In genomic region chr9:31130357-31131204, GRCm38 (mm10) we compare ENCODE assay signal across 8 mouse cellular contexts. TPM values are rescaled to one million over a fixed set of nuclear protein-coding genes. Genes with fewer than 3 reads are reported as not detected.
DNase-seq lines count a peak whose midpoint lies in the region; ATAC-seq lines count a peak whose summit lies in the region.

No protein-coding gene starts in this region.

- H3K4me3 ChIP-seq in heart, embryonic 10.5 days = peak overlapping the region; percentile 68
- H3K4me3 ChIP-seq in heart, embryonic 14.5 days (ENCODE audit: control insufficient read depth in 1 of 2, insufficient read depth in 1 of 2, low read depth in 1 of 2, low read length in 2 of 2) = peak overlapping the region; percentile 48 to 50
- peak overlapping the region; percentile 50 for H3K4me3 ChIP-seq in limb, embryonic 15.5 days
- H3K4me3 ChIP-seq in neural tube, embryonic 12.5 days = peak overlapping the region; percentile 39

- peak overlapping the region; percentile 60 for H3K9ac ChIP-seq in heart, embryonic 14.5 days (ENCODE audit: low read length)
- H3K9ac ChIP-seq in limb, embryonic 15.5 days = 0 out of 2 replicates have a peak overlapping the region, but pooled peaks have one; percentile 18
- 0 out of 2 replicates have a peak overlapping the region, but pooled peaks have one; percentile 19 for H3K9ac ChIP-seq in neural tube, embryonic 12.5 days

- 11% methylated on average over 26 of the region's 26 CpGs for WGBS in heart, embryonic 10.5 days
- 10% methylated on average over 26 of the region's 26 CpGs for WGBS in heart, embryonic 14.5 days
- 7% methylated on average over 26 of the region's 26 CpGs for WGBS in limb, embryonic 15.5 days
- 8% methylated on average over 26 of the region's 26 CpGs for WGBS in neural tube, embryonic 12.5 days

- H3K36me3 ChIP-seq in heart, embryonic 10.5 days = no peaks in the 10 kb centered on the region
- H3K36me3 ChIP-seq in heart, embryonic 14.5 days (ENCODE audit: control insufficient read depth, insufficient read depth, low read length) = no peaks in the 10 kb centered on the region
- H3K36me3 ChIP-seq in limb, embryonic 15.5 days = no peaks in the 10 kb centered on the region
- H3K36me3 ChIP-seq in neural tube, embryonic 12.5 days = no peaks in the 10 kb centered on the region

- intact Hi-C loops in heart, postnatal 14 days (cut with DNase I) = no loop called here

- peaks cover 22% of the 10 kb centered on the region for H3K4me1 ChIP-seq in heart, embryonic 10.5 days
- H3K4me1 ChIP-seq in heart, embryonic 14.5 days (ENCODE audit: control insufficient read depth in 2 of 2, insufficient read depth in 2 of 2, low read length in 2 of 2) = peaks cover 8 to 16% of the 10 kb centered on the region in 2 experiments; a peak in 3 of 4 replicates
- peaks cover 19% of the 10 kb centered on the region for H3K4me1 ChIP-seq in limb, embryonic 15.5 days
- H3K4me1 ChIP-seq in neural tube, embryonic 12.5 days = peaks cover 15% of the 10 kb centered on the region

- no peak for DNase-seq in heart, embryonic 10.5 days (ENCODE audit: low spot score)
- DNase-seq in heart, postnatal 14 days = no peak
- DNase-seq in T-cell, adult 2 months (ENCODE audit: low spot score) = peak; percentile 10
- DNase-seq in urinary bladder, postnatal 4 days (ENCODE audit: low spot score in 2 of 2) = no peak
- DNase-seq in adrenal gland, adult 18-20 months (ENCODE audit: low spot score in 2 of 2) = no peak

- H3K4me2 ChIP-seq in heart, embryonic 14.5 days (ENCODE audit: low read length) = peak overlapping the region; percentile 80
- H3K4me2 ChIP-seq in limb, embryonic 15.5 days = peak overlapping the region; percentile 86
- peak overlapping the region; percentile 90 for H3K4me2 ChIP-seq in neural tube, embryonic 12.5 days (replicated peaks)

- H3K9me3 ChIP-seq in heart, embryonic 10.5 days = no peaks in the 10 kb centered on the region
- H3K9me3 ChIP-seq in heart, embryonic 14.5 days (ENCODE audit: control insufficient read depth, low read length) = no peaks in the 10 kb centered on the region
- H3K9me3 ChIP-seq in limb, embryonic 15.5 days = no peaks in the 10 kb centered on the region
- no peaks in the 10 kb centered on the region for H3K9me3 ChIP-seq in neural tube, embryonic 12.5 days

- ATAC-seq in heart, embryonic 14.5 days (ENCODE audit: insufficient number of reproducible peaks, insufficient read depth, low FRiP score, low read depth) = 0 out of 2 replicates have a peak, but pooled peaks have one; percentile 1
- no peak; the same call in 1 of the 2 replicates for ATAC-seq in limb, embryonic 15.5 days (ENCODE audit: insufficient number of reproducible peaks, low FRiP score, low TSS enrichment, low read depth)
- peak; percentile 27; the same call in 1 of the 2 replicates for ATAC-seq in neural tube, embryonic 12.5 days (ENCODE audit: low FRiP score, low read depth)

- H3K27ac ChIP-seq in heart, embryonic 10.5 days = peak overlapping the region; percentile 13; the same call in 1 of the 2 replicates
- H3K27ac ChIP-seq in heart, embryonic 14.5 days (replicated peaks in 1 of 2; ENCODE audit: control insufficient read depth in 1 of 2, insufficient read depth in 1 of 2, low read depth in 2 of 2, low read length in 2 of 2) = no peak overlapping the region
- no peak overlapping the region for H3K27ac ChIP-seq in limb, embryonic 15.5 days
- no peak overlapping the region for H3K27ac ChIP-seq in neural tube, embryonic 12.5 days

- peaks cover 90% of the 10 kb centered on the region for H3K27me3 ChIP-seq in heart, embryonic 10.5 days (ENCODE audit: insufficient read depth, poor library complexity, severe bottlenecking)
- peaks cover 68% of the 10 kb centered on the region for H3K27me3 ChIP-seq in heart, embryonic 14.5 days (ENCODE audit: control insufficient read depth, insufficient read depth, low read length)
- peaks cover 56% of the 10 kb centered on the region for H3K27me3 ChIP-seq in limb, embryonic 15.5 days
- peaks cover 60% of the 10 kb centered on the region for H3K27me3 ChIP-seq in neural tube, embryonic 12.5 days (replicated peaks)

RNA-seq across cellular contexts. Expression of gene St14, which starts 1.1 kb away (rescaled TPM):
- polyA plus RNA-seq in heart, embryonic 10.5 days (2016; fragmentation: Nextera tagmentation; extraction: Ambion mirVana) = 2.3 and 5.9 TPM in 2 replicates
- total RNA-seq in heart, postnatal 14 days (2021) = under 1 TPM; 0.34 to 0.36 TPM
- polyA plus RNA-seq in heart, embryonic 14.5 days (2014; fragmentation: Nextera tagmentation; extraction: Ambion mirVana) = 0.58 and 0.85 TPM in 2 replicates
- 20.5 and 21.8 TPM in 2 replicates for polyA plus RNA-seq in limb, embryonic 15.5 days (2015; fragmentation: Nextera tagmentation; extraction: Ambion mirVana)
- polyA plus RNA-seq in neural tube, embryonic 12.5 days (2016; fragmentation: Nextera tagmentation; extraction: Ambion mirVana) = 1.3 and 1.4 TPM in 2 replicates
- total RNA-seq in adrenal gland, adult 18-20 months (2021) = 1 to 10 TPM in 1 of 2 experiments, under 1 TPM in 1; 0.42 to 1.2 TPM
